Mouse (Mus musculus): ENCODE data around the gene Ppib. TPM values are rescaled to one million over a fixed set of nuclear protein-coding genes. Genes with fewer than 3 reads are reported as not detected.

Ppib gene
- polyA plus RNA-seq (2012; rRNA removed) = 442 and 532 TPM in 2 replicates

DNA sequence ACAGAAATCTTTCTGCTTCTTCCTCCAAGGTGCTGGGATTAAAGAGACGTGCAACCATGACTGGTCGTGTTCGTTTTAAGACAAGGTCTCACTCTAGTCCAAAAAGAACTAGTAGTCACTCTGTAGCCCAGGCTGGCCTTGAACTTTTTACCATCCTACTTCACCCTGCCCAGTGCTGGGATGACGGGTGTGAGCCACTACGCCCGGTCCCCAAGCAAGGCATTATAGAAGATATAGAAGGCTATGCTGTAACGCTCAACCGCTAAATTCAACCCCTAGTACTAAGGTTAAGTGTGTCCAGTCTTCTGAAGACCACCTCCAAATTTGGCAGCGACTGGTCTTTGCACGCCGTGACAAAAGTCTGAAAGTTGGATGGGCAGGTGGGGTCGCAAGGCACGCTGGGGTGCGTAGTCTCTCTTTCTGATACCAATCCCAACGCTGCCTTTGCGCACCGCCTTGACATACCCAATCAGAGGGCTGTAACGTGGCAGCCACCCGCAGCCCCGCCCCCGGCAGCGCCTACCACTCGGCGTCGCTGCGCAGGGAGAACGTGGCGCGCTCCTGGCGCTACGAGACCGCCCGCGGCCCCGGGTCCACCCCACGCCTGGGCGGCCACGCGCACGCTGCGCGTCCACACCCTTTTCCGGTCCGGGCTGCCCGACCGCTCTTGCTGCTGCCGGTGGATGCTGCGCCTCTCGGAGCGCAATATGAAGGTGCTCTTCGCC is at the start of gene Ppib:
Gene Ppib (plus strand): TSS at position 640 of the 725 bp plus-strand sequence.
- DNase-seq (ENCODE audit: low spot score) = peak; percentile 94

DNA sequence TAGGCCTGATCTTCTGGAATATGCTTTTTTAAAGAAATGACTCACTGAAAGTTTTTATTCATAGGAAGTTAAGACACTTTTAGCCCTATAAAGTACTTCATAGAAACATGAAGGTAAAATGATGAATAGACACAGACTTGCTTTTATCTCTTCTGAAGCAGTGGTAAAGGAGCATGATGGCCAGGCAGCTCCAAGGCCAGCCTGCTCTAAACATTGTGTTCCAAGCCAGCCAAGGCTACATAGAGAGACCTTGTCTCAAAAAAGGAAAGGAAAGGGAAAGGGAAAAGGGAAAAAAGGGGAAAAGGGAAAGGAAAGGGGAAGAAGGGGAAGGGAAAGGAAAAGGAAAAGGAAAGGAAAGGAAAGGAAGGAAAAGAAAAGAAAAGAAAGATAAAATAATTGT is 39.4 kb upstream of the Ppib start:
- DNase-seq (ENCODE audit: low spot score) = no peak

DNA sequence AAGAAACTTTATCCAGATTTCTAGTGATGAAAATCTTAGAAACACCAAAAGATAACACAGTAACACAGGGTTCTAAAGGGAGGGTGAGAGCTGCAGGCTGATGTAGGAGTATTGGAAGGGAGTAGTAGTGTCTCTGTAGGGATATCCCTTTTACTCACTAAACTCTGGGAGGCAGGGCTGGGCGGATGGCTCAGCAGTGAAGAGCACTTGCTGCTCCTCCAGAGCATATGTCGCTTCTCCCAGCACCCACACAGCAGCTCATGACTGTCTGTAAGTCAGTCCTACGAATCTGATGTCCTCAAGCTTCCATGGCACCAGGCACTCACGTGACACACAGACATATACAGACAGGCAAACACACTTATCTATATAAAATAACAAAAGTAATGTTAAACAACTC is 21.9 kb upstream of the Ppib start:
- DNase-seq (ENCODE audit: low spot score) = no peak

DNA sequence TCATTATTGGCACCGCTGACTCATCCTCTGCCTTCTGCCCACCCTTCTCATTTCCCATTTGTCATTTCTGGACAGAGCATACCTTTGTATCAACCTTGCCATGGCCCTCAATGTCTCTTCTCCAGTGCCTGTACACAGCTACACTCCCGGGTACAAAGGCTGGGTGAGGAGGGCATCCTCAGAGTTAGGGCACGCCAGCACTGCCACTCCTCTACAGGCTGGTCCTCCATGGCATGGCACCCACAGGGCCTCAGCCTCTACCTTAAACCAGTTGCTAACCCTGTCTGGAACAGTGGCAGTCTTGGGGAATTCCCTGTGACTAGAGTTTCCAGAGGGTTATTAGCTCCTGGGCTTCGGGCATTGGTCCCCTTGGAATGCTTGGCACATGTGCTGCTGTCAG is 21.4 kb upstream of the Ppib start:
- no peak for DNase-seq (ENCODE audit: low spot score)

- DNase-seq (ENCODE audit: low spot score) = no peak
These were observed 20.7 kb upstream of the Ppib start for GRCm38 (mm10) chr9:66039290-66039689.

- no peak for DNase-seq (ENCODE audit: low spot score)
These were observed 19.2 kb upstream of the Ppib start for GRCm38 (mm10) chr9:66040801-66041200.

DNA sequence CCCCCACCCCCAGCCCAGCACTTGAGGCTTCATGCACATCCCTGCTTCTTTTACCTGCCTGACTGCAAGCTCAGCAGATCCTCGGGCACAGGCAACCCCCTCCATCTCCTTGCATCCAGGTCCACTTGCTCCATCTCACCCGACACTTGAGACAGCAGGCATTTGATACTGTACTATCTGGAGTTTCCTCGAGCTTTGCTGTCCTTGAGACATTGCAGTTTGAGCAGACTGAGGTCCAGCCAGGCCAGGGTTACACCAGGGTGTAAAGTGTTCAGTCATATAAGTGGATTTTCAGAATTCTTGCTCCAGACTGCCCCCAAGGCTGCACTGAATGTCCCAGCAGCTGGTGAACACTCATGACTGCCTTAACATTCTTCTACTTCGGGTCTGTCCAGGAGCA is 17.7 kb upstream of the Ppib start:
- no peak for DNase-seq (ENCODE audit: low spot score)

- no peak for DNase-seq (ENCODE audit: low spot score)
These were observed 16.8 kb upstream of the Ppib start for GRCm38 (mm10) chr9:66043241-66043640.

GRCm38 (mm10) chr9:66049931-66050601 is 10.0 kb upstream of the Ppib start:
- DNase-seq (ENCODE audit: low spot score) = no peak

GRCm38 (mm10) chr9:66051493-66051892 is 8.5 kb upstream of the Ppib start:
- DNase-seq (ENCODE audit: low spot score) = no peak

DNA sequence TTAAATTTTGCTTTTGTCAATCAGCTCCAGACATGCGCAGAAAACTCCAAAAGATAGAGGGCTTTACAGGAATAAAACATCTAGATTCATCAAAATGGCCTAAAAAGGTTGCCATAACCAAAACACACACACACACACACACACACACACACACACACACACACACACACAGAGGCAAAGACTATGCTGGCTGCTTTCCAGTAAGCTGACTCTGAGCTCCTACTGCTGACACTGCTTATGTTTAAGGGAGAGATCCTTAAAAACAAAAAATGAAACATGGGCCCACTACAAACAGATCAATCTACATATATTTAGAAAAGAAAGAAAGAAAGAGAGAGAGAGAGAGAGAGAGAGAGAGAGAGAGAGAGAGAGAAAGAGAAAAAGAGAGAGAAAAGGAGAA is 7.3 kb upstream of the Ppib start:
- no peak for DNase-seq (ENCODE audit: low spot score)

GRCm38 (mm10) chr9:66053620-66054019 is 6.4 kb upstream of the Ppib start:
- DNase-seq (ENCODE audit: low spot score) = no peak

- DNase-seq (ENCODE audit: low spot score) = no peak
These were observed 256 bp downstream of the Ppib start for GRCm38 (mm10) chr9:66060308-66060647.

DNA sequence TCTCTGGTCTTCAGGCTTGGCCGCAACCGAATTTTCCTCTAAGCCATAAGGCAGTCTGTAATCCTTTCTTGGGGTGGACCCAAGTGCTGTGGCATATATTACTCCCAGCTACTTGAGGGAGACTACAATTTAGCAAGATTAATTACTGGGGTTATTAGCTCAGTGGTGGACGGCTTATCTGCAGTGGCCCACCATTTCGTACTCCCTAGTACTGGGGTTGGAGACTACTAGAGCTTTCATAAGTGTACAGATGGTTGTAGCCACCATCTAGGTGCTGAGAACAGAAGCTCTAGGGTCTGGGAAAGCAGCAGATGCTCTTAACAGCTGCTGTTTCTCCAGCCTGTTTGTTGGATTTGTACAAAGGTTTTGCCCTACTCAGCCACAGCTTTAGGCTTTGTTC is 964 bp downstream of the Ppib start:
- no peak for DNase-seq (ENCODE audit: low spot score)

GRCm38 (mm10) chr9:66061656-66062055 is 1.6 kb downstream of the Ppib start:
- DNase-seq (ENCODE audit: low spot score) = no peak

- no peak for DNase-seq (ENCODE audit: low spot score)
These were observed 3.4 kb downstream of the Ppib start for GRCm38 (mm10) chr9:66063446-66063845.

DNA sequence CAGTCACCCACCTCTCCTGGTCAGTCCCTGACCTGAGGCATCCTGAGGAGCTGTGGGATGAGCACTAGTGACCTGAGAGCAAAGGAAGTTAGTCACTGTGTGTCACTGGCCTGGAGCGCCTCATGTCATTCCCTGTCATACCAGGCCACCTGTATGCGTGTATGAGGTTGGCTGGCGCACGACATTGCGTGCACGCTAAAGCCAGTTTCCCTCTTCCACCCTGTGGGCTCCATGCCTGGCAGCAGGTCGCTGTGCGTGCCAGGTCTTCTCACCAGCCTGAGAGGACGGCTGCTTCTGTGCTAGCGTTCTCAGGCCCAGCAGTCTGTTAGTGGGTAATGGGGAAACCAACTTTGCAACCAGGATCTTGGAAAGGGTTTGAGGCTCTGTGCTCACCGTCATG is 4.3 kb downstream of the Ppib start:
- DNase-seq (ENCODE audit: low spot score) = no peak

DNA sequence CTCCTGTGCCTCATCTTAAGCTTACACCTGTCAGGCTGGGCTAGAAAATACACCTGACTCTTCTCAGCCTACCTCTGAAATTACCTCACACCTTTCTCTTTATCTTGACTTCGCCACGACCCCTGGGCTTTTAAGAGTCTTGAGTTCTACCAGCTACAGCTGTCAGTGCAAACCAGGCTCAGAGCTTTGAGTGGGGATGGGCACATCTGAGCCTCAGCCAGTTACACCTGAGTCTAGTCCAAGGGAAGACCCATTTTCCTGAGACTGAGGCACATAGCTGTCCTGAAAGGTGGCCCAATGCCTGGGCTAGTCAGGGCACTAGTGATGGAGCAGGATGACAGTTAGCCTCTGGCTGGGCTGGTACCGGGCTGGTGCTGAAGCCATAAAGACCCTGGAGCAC is 6.8 kb downstream of the Ppib start:
- DNase-seq (ENCODE audit: low spot score) = no peak

GRCm38 (mm10) chr9:66067542-66067941 is 7.5 kb downstream of the Ppib start:
- DNase-seq (ENCODE audit: low spot score) = no peak

DNA sequence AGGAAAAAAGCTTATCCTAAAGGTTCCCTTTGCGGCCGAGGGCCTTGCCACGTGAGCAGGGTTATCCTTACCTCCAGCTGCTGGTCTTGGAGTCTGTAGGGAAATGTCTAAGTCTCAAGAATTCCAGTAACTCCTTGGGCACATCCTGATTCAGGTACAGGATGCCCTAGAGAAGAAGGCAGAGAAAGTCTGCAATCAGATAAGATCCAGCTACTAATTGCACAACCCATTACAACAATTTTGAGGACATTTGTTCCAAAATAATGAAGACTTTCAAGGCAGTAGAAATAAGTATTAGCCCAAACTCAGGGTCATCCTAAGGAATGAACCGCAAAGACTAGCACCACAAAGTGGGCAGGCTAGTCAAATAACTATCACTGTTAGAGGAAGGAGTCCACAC is 8.0 kb downstream of the Ppib start:
- DNase-seq (ENCODE audit: low spot score) = no peak

- no peak for DNase-seq (ENCODE audit: low spot score)
These were observed 9.0 kb downstream of the Ppib start for GRCm38 (mm10) chr9:66068971-66069391.

DNA sequence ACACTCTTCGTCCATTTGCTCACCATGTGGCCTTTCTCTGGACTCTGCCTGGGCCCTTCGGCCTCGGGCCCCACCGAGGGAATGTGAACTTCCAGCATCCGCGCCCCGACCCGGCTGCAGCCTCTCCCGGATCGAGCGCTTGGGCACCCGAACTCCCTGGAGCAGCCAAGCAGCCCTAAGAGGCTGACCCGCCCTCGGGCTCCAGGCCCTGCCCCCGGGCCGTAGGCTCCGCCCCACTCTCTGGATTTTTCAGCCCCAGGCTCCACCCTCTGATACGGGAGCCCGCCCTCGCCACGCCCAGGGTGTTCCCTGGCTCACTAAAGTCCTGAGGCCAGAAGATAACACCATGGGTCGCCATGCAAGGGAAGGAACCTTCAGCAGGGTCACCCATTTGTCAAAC is 9.6 kb downstream of the Ppib start, which contains the start of gene Snx22:
Gene Snx22 (minus strand): TSS at position 137 of the 400 bp plus-strand sequence.
- DNase-seq (ENCODE audit: low spot score) = peak; percentile 49

- no peak for DNase-seq (ENCODE audit: low spot score)
These were observed 10.1 kb downstream of the Ppib start for GRCm38 (mm10) chr9:66070151-66070550.

DNA sequence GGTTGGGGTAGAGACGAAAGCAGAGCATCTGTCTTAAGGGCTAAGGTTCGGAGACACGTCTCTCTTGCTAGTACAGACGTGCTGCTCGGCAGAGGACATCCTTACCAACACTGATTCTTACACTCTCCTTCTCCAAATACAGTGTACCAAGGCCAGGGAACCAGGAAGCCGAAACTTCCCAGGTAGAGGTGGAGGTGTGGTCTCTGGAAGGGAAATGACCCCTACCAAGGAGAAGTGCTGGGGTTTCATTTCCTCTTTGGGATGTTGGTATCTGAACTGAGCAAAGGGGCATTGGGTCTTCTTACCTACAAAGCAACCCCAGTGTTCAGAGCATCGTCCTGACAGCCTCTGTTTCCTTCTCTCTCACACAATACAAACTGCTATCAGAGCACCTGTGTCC is 12.7 kb downstream of the Ppib start:
- no peak for DNase-seq (ENCODE audit: low spot score)

Measured in urinary bladder, adult 2 months (tissue).